Mouse (Mus musculus) lung, adult 2 months (tissue): ENCODE measurements around the gene Dppa5a. TPM values are rescaled to one million over a fixed set of nuclear protein-coding genes. Genes with fewer than 3 reads are reported as not detected.
"Not testable (repeated sequence)": the region's sequence is repeated elsewhere in the genome, so short reads cannot be mapped to it uniquely, and the experiment has no call there.

Experiments
- DNase-seq: peaks from one replicate; pipeline ENCODE4 v3.0.0; 2022
- H3K4me1 ChIP-seq: fragments of 200-500 bp; 2 replicates; pipeline ENCODE4 v1.6.1; 2011; ENCODE audit warnings: low read length; ENCODE audit not compliant: control insufficient read depth, insufficient read depth
- H3K4me3 ChIP-seq: fragments of 200-500 bp; replicated peaks from 2 replicates; pipeline ENCODE3; 2011; ENCODE audit warnings: low read depth, mild to moderate bottlenecking, control low read depth, low read length; ENCODE audit errors: extremely low read depth
- CTCF ChIP-seq: fragments of 200-500 bp; IDR thresholded peaks from 2 replicates; pipeline ENCODE4 v1.5.1; 2011; ENCODE audit warnings: mild to moderate bottlenecking, low read length, control low read depth; ENCODE audit not compliant: insufficient read depth
- POLR2A ChIP-seq: fragments of 200-500 bp; IDR thresholded peaks from 2 replicates; pipeline ENCODE4 v1.6.1; 2011; ENCODE audit warnings: low read depth, mild to moderate bottlenecking, control low read depth, low read length, borderline replicate concordance; ENCODE audit errors: extremely low read depth
- WGBS: fragments of 180-500 bp; shearing (Covaris S2); methylation state at CpG from one replicate; pipeline ENCODE4 v1.1.7; 2018; 5-methylcytosine and 5-hydroxymethylcytosine counted together
- polyA plus RNA-seq: library from polyadenylated mRNA; depleted of rRNA; stranded (reverse); fragments of >200 nt; gene quantifications from 2 replicates; pipeline ENCODE4 v1.2.3, GENCODE M21; 2012; rRNA removed

The Dppa5a gene
- polyA plus RNA-seq = 0.22 TPM in 1 of 2 replicates, not detected in the other

- not testable (repeated sequence) for H3K4me3 ChIP-seq, DNase-seq, H3K4me1 ChIP-seq
- WGBS = 89% methylated on average over 16 of the region's 16 CpGs
Observed at GRCm38 (mm10) chr9:78367959-78368358, at the start of gene Dppa5a. TSS of gene Dppa5a (minus strand) at chr9:78368177.

DNA sequence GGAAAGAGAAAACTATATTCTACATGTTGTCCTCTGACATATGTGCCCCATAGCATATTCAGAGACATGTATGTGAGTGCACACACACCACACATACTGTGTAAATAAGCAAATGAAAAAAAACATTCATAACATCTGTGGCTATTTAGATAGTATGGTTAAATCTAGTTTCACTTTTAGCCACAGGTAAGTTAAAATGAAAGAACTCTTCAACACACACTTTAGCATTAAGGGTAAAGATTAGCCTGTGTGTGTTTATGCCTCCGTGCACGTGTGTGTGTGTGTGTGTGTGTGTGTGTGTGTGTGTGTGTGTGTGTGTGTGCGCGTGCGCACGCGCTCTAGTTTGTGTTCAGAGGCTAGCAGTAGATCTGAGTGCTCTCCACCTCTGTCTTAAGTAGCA lies 33.6 kb upstream of the Dppa5a start:
- TF ChIP-seq CTCF = no peak
- TF ChIP-seq POLR2A = no peak
- WGBS = 78% methylated on average over 7 of the region's 7 CpGs
- DNase-seq = no peak
- no peaks in the 10 kb centered on the region for H3K4me1 ChIP-seq
- H3K4me3 ChIP-seq = no peak overlapping the region

DNA sequence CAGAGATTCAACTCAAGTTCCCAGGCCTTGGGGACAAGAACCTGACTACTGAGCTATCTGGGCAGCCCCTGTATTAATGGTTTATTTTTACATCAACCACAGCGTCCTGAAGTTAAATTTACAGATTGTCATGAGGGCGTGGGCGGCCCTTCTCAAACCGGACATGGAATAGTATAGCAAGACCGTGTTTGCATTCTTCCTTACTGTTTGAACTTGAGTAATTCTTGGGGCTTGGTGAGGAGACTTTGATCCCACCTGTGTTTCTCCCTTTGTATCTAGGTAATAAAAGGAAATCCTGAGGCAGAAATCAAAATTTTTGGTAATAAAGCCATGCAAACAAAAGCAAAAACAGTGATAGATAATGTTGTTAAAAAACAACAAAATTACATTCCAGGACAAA lies 32.6 kb upstream of the Dppa5a start:
- 64% methylated on average over 5 of the region's 5 CpGs for WGBS
- no peak for DNase-seq
- Histone ChIP-seq H3K4me3 (no peak overlapping the region), H3K4me1 (no peaks in the 10 kb centered on the region)
- TF ChIP-seq POLR2A = no peak
- no peak for TF ChIP-seq CTCF

- Histone ChIP-seq H3K4me3 (no peak overlapping the region), H3K4me1 (no peaks in the 10 kb centered on the region)
- DNase-seq = no peak
- TF ChIP-seq POLR2A = no peak
- TF ChIP-seq CTCF = no peak
- 54% methylated on average over 9 of the region's 9 CpGs for WGBS
Observed at GRCm38 (mm10) chr9:78396517-78396916, 28.5 kb upstream of the Dppa5a start.

GRCm38 (mm10) chr9:78395630-78396351 lies 27.8 kb upstream of the Dppa5a start, which contains the start of gene Ddx43:
TSS of gene Ddx43 (plus strand) at chr9:78395777.
- TF ChIP-seq POLR2A (no peak), CTCF (no peak)
- DNase-seq = peak; percentile 6
- no peaks in the 10 kb centered on the region for H3K4me1 ChIP-seq
- WGBS = 3% methylated on average over 90 of the region's 93 CpGs
- H3K4me3 ChIP-seq = peak within 1 kb of the TSS; percentile 9

DNA sequence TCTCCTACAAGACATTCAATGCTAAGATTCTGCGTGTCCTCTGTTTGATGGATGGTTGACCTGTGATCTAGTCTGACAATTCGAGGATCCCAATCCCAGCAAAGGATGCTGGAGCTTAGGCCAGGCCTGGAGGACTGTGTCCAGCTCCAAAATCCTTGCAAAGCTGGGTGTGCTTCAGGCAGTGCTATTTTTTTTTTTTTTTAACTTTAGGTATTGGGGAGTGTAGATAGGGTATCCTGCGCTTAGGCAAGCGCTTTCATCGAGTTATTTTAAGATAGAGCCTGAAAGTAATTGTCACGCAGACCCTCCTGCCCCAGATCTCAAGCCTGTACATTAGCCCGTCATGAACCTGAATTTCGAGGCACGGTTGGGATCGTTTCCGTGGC lies 27.3 kb upstream of the Dppa5a start:
- TF ChIP-seq CTCF = no peak
- no peak for TF ChIP-seq POLR2A
- no peak for DNase-seq
- WGBS = 38% methylated on average over 11 of the region's 11 CpGs
- Histone ChIP-seq H3K4me1 (no peaks in the 10 kb centered on the region), H3K4me3 (no peak overlapping the region)

DNA sequence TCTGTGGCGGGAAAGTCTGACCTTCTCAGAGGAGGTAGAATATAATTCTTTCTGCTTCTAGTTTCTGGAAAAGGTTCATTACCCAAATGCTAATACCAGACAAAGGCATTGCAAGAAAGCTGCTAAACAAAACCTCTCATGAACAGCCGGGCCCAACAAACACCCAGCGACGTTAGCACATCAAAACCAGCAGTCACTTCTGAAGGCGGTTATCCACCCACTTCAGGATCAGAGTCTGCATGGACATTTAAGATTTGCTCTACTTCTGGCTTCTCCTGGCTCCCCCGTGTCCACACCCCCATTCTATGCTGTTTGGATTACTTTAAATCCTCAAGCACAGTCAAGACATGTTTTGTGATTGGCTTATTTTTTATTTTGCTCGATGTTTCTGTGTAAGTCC lies 26.6 kb upstream of the Dppa5a start:
- H3K4me1 ChIP-seq = no peaks in the 10 kb centered on the region
- 67% methylated on average over 7 of the region's 7 CpGs for WGBS
- TF ChIP-seq POLR2A = no peak
- TF ChIP-seq CTCF = no peak

DNA sequence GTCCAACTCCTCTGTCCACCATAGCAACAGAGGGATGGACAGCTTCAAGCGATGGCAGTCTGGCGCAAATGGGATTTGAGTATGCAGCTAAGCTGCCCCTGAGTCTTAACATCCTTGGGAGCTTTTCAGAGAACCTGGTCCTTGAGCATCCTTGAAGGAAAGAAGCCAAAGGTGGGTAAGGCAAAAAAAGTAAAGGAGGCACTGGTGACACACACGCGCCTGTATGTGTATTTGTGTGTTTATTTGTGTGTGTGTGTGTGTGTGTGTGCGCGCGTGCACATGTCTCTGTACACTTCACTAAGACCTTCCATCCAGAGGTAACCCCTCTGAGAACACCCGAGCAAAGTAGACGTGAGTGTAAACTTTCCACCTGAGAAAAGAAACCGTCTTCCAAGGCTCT lies 25.8 kb upstream of the Dppa5a start:
- TF ChIP-seq POLR2A (no peak), CTCF (no peak)
- Histone ChIP-seq H3K4me3 (no peak overlapping the region), H3K4me1 (no peaks in the 10 kb centered on the region)
- DNase-seq = no peak
- WGBS = 83% methylated on average over 10 of the region's 10 CpGs

More for the DNA sequence above, 26.6 kb upstream of the Dppa5a start:
- no peak overlapping the region for H3K4me3 ChIP-seq
- DNase-seq = no peak

GRCm38 (mm10) chr9:78389981-78390380 lies 22.0 kb upstream of the Dppa5a start:
- WGBS = 44% methylated on average over 5 of the region's 5 CpGs
- Histone ChIP-seq H3K4me1 (no peaks in the 10 kb centered on the region), H3K4me3 (no peak overlapping the region)
- no peak for DNase-seq
- TF ChIP-seq CTCF (no peak), POLR2A (no peak)

DNA sequence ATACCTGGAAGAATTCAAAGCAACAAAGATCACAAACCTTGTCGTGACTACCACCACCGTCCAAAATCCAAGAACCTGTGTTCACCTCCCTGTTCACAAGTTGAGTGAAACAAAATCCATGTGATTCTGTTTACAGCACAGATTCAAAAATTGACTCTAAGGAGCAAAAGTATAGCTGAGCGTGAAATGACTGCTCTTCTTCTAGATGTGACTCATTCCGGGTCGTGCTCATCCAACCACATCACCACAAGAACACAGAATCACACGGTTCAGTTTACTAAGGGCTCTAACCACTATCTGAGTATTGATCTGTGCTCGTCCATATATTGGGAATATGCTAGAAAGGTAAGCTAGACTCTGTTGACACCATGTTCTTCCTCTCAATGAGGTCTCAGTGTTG lies 19.0 kb upstream of the Dppa5a start:
- Histone ChIP-seq H3K4me1 (no peaks in the 10 kb centered on the region), H3K4me3 (no peak overlapping the region)
- no peak for TF ChIP-seq CTCF
- TF ChIP-seq POLR2A = no peak
- 85% methylated on average over 7 of the region's 7 CpGs for WGBS
- no peak for DNase-seq
